In genomic region chr7:19875948-19876682, GRCm38 (mm10) we compare ENCODE assay signal across 9 mouse cellular contexts. TPM values are rescaled to one million over a fixed set of nuclear protein-coding genes. Genes with fewer than 3 reads are reported as not detected.
DNase-seq lines count a peak whose midpoint lies in the region; ATAC-seq and TF ChIP-seq lines count a peak whose summit lies in the region.
"Had no signal": no experiment of that assay in that cellular context is flagged by ENCODE, and none has a peak within 500 bp of the region (broad histone marks: within the 10 kb centered on the region; RNA-seq: fewer than 3 reads in every experiment).

No protein-coding gene starts in this region.

- no peak overlapping the region for H3ac ChIP-seq in C2C12 (ENCODE audit: control insufficient read depth, insufficient read length, low read depth)

- H3K4me2 ChIP-seq in hindbrain, embryonic 13.5 days: no peak overlapping the region

- H3K4me3 ChIP-seq in C2C12 (ENCODE audit: insufficient read depth, poor library complexity, severe bottlenecking): no peak overlapping the region
- H3K4me3 ChIP-seq in hindbrain, embryonic 13.5 days: no peak overlapping the region
- no peak overlapping the region for H3K4me3 ChIP-seq in small intestine, adult 2 months (ENCODE audit: low read depth, low read length)

- H3K79me3 ChIP-seq in C2C12 (ENCODE audit: low read depth): no peaks in the 10 kb centered on the region

- 49% methylated on average over 13 of the region's 13 CpGs for WGBS in hindbrain, embryonic 13.5 days
- 18% methylated on average over 13 of the region's 13 CpGs for WGBS in small intestine, adult 2 months

- H3K9ac ChIP-seq in hindbrain, embryonic 13.5 days: no peak overlapping the region

- no peak for TF ChIP-seq CTCF in C2C12 (IDR thresholded peaks at IDR 0.05; ENCODE audit: control insufficient read depth, insufficient read depth, insufficient read length)
- TF ChIP-seq CTCF in small intestine, adult 2 months (IDR thresholded peaks at IDR 0.05; ENCODE audit: extremely low read depth, insufficient read length, insufficient replicate concordance, low read depth, low read length): peak; percentile 61; the same call in 1 of the 2 replicates

- no peaks in the 10 kb centered on the region for H3K79me2 ChIP-seq in C2C12 (ENCODE audit: control insufficient read depth, insufficient read depth)

- H3K4me1 ChIP-seq in hindbrain, embryonic 13.5 days (replicated peaks): no peaks in the 10 kb centered on the region
- peaks cover 13% of the 10 kb centered on the region for H3K4me1 ChIP-seq in small intestine, adult 2 months (ENCODE audit: control insufficient read depth, insufficient read depth, insufficient read length, low read length)

- DNase-seq in adrenal gland, postnatal 36 days: peak; percentile 18 to 64
- no peak for DNase-seq in adrenal gland, adult 18-20 months (ENCODE audit: low spot score in 2 of 2)
- peak; percentile 65 for DNase-seq in layer of hippocampus, adult 9-10 months (ENCODE audit: low spot score)

- H3K9me3 ChIP-seq in hindbrain, embryonic 13.5 days: no peaks in the 10 kb centered on the region

- no peak overlapping the region for H3K27ac ChIP-seq in hindbrain, embryonic 13.5 days
- H3K27ac ChIP-seq in small intestine, adult 2 months (ENCODE audit: insufficient read depth, low read depth, low read length): peak overlapping the region; percentile 57

- H3K36me3 ChIP-seq in C2C12 (ENCODE audit: control insufficient read depth, insufficient read depth): no peaks in the 10 kb centered on the region
- H3K36me3 ChIP-seq in hindbrain, embryonic 13.5 days: no peaks in the 10 kb centered on the region
- no peaks in the 10 kb centered on the region for H3K36me3 ChIP-seq in small intestine, adult 2 months (ENCODE audit: control insufficient read depth, insufficient read depth, low read length)

- no peaks in the 10 kb centered on the region for H3K27me3 ChIP-seq in C2C12 (ENCODE audit: control insufficient read depth, insufficient read depth, insufficient read length)
- no peaks in the 10 kb centered on the region for H3K27me3 ChIP-seq in hindbrain, embryonic 13.5 days
- no peaks in the 10 kb centered on the region for H3K27me3 ChIP-seq in small intestine, adult 2 months (ENCODE audit: control insufficient read depth, insufficient read depth, low read length)

- ATAC-seq in common myeloid progenitor, adult 5-6 weeks (replicated peaks; ENCODE audit: low read depth, poor library complexity, severe bottlenecking): peak; percentile 49
- ATAC-seq in hindbrain, embryonic 13.5 days (ENCODE audit: low FRiP score): peak; percentile 51; the same call in 1 of the 2 replicates
- ATAC-seq in megakaryocyte progenitor cell, adult 5-6 weeks (replicated peaks; ENCODE audit: poor library complexity): peak; percentile 69

- no peak for TF ChIP-seq POLR2A in small intestine, adult 2 months (IDR thresholded peaks at IDR 0.05; ENCODE audit: low read depth, low read length)

TF ChIP-seq in C2C12, 6 proteins besides CTCF, POLR2A, EP300 and RAD21:
- peak; percentile 1 for TF ChIP-seq USF1 (IDR thresholded peaks at IDR 0.05; ENCODE audit: low read depth)
- TF ChIP-seq MYOG (IDR thresholded peaks at IDR 0.05; ENCODE audit: control insufficient read depth, extremely low read depth, insufficient read length): no peak

RNA-seq across cellular contexts. Expression of gene Ceacam19, which starts 11.7 kb away (rescaled TPM):
- not detected for total RNA-seq in adrenal gland, postnatal 36 days (2021)
- total RNA-seq in adrenal gland, adult 18-20 months (2021): not detected
- not detected for polyA plus RNA-seq in C2C12 (2012; fragmentation: generic; extraction: Trizol)
- not detected in 2 replicates for total RNA-seq in common myeloid progenitor, adult 5-6 weeks (2017)
- not detected in 2 replicates for polyA plus RNA-seq in hindbrain, embryonic 13.5 days (2015; fragmentation: Nextera tagmentation; extraction: Ambion mirVana)
- total RNA-seq in megakaryocyte progenitor cell, adult 5-6 weeks (2015): not detected in 2 replicates
- 0.03 TPM in 1 of 2 replicates, not detected in the other for total RNA-seq in megakaryocyte progenitor cell, adult 5-6 weeks (2017)
- polyA plus RNA-seq in small intestine, adult 2 months (2012; rRNA removed): not detected in 2 replicates
- total RNA-seq: layer of hippocampus, postnatal 25 days had no signal

RNA-seq across cellular contexts. Expression of gene Ceacam16, which starts 15.0 kb away (rescaled TPM):
- total RNA-seq in adrenal gland, postnatal 36 days (2021): not detected
- not detected for total RNA-seq in adrenal gland, adult 18-20 months (2021)
- polyA plus RNA-seq in C2C12 (2012; fragmentation: generic; extraction: Trizol): not detected
- not detected in 2 replicates for total RNA-seq in common myeloid progenitor, adult 5-6 weeks (2017)
- 0.48 and 0.58 TPM in 2 replicates for polyA plus RNA-seq in hindbrain, embryonic 13.5 days (2015; fragmentation: Nextera tagmentation; extraction: Ambion mirVana)
- total RNA-seq in megakaryocyte progenitor cell, adult 5-6 weeks (2015): not detected in 2 replicates
- not detected in 2 replicates for total RNA-seq in megakaryocyte progenitor cell, adult 5-6 weeks (2017)
- 0.47 and 1.3 TPM in 2 replicates for polyA plus RNA-seq in small intestine, adult 2 months (2012; rRNA removed)
- total RNA-seq: layer of hippocampus, postnatal 25 days had no signal

RNA-seq across cellular contexts. Expression of gene Gm19345, which starts 24.3 kb away (rescaled TPM):
- total RNA-seq in adrenal gland, postnatal 36 days (2021): under 1 TPM in 1 of 2 experiments, not detected in 1; 0.83 TPM
- total RNA-seq in adrenal gland, adult 18-20 months (2021): not detected
- polyA plus RNA-seq in C2C12 (2012; fragmentation: generic; extraction: Trizol): not detected
- not detected in 2 replicates for total RNA-seq in common myeloid progenitor, adult 5-6 weeks (2017)
- 7.6 and 9.3 TPM in 2 replicates for polyA plus RNA-seq in hindbrain, embryonic 13.5 days (2015; fragmentation: Nextera tagmentation; extraction: Ambion mirVana)
- total RNA-seq in megakaryocyte progenitor cell, adult 5-6 weeks (2015): not detected in 2 replicates
- not detected in 2 replicates for total RNA-seq in megakaryocyte progenitor cell, adult 5-6 weeks (2017)
- polyA plus RNA-seq in small intestine, adult 2 months (2012; rRNA removed): 0.13 TPM in 1 of 2 replicates, not detected in the other

RNA-seq across cellular contexts. Expression of gene Pvr, which starts 44.8 kb away (rescaled TPM):
- 10 to 100 TPM; 28.8 to 33.7 TPM for total RNA-seq in adrenal gland, postnatal 36 days (2021)
- total RNA-seq in adrenal gland, adult 18-20 months (2021): 10 to 100 TPM; 20.8 to 32.4 TPM
- 16.5 TPM for polyA plus RNA-seq in C2C12 (2012; fragmentation: generic; extraction: Trizol)
- 7.7 and 9.7 TPM in 2 replicates for total RNA-seq in common myeloid progenitor, adult 5-6 weeks (2017)
- 7.8 and 9.4 TPM in 2 replicates for polyA plus RNA-seq in hindbrain, embryonic 13.5 days (2015; fragmentation: Nextera tagmentation; extraction: Ambion mirVana)
- total RNA-seq in megakaryocyte progenitor cell, adult 5-6 weeks (2015): 10.2 and 13.0 TPM in 2 replicates
- total RNA-seq in megakaryocyte progenitor cell, adult 5-6 weeks (2017): 7.5 and 9.7 TPM in 2 replicates
- 5.7 and 14.3 TPM in 2 replicates for polyA plus RNA-seq in small intestine, adult 2 months (2012; rRNA removed)

RNA-seq across cellular contexts. Expression of gene Bcl3, which starts 53.5 kb away (rescaled TPM):
- total RNA-seq in adrenal gland, postnatal 36 days (2021): 10 to 100 TPM; 19.5 to 51.0 TPM
- total RNA-seq in adrenal gland, adult 18-20 months (2021): 10 to 100 TPM; 21.9 to 34.8 TPM
- polyA plus RNA-seq in C2C12 (2012; fragmentation: generic; extraction: Trizol): 7.8 TPM
- total RNA-seq in common myeloid progenitor, adult 5-6 weeks (2017): 1.6 and 2.4 TPM in 2 replicates
- 0.60 and 1.5 TPM in 2 replicates for polyA plus RNA-seq in hindbrain, embryonic 13.5 days (2015; fragmentation: Nextera tagmentation; extraction: Ambion mirVana)
- total RNA-seq in megakaryocyte progenitor cell, adult 5-6 weeks (2015): 6.3 and 11.5 TPM in 2 replicates
- 1.6 and 4.6 TPM in 2 replicates for total RNA-seq in megakaryocyte progenitor cell, adult 5-6 weeks (2017)
- polyA plus RNA-seq in small intestine, adult 2 months (2012; rRNA removed): 169 and 226 TPM in 2 replicates

Comparison
In these comparisons a context has a peak if more than half of its experiments do, and no peak if none do; other contexts are left out.
1. DNase-seq: peak in adrenal gland, postnatal 36 days (2 of 2) and layer of hippocampus, adult 9-10 months (single experiment); none in adrenal gland, adult 18-20 months (0 of 2).
2. Peak in every context shown above with its lines, with median percentiles within 50 percentile points of each other: ATAC-seq.